Mouse (Mus musculus): ENCODE results near the gene Arpc1b. TPM values are rescaled to one million over a fixed set of nuclear protein-coding genes. Genes with fewer than 3 reads are reported as not detected.

Arpc1b gene
- total RNA-seq, 2 experiments from 2014 or later: 23.4 to 26.9 TPM

DNA sequence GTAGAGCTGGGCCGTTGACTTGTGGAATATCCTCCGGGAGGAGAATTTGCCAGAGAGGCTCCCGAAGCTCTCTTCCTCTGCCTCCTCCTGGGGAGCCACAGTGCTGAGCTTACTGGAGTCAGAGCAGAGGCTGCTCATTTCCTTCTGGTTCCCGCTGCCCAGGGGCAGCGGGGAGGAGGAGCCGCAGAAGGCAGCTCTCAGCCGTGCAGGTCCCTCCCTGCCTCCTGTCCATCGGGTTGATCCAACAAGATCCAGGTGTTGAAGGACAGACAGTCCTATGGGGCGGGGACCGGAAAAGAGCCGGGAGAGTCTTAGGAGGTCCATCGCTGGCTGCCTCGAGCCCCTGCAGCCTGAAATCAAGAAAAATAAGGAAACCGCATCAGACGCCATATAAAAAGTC is 51.2 kb downstream of the Arpc1b start:
- DNase-seq: no peak

DNA sequence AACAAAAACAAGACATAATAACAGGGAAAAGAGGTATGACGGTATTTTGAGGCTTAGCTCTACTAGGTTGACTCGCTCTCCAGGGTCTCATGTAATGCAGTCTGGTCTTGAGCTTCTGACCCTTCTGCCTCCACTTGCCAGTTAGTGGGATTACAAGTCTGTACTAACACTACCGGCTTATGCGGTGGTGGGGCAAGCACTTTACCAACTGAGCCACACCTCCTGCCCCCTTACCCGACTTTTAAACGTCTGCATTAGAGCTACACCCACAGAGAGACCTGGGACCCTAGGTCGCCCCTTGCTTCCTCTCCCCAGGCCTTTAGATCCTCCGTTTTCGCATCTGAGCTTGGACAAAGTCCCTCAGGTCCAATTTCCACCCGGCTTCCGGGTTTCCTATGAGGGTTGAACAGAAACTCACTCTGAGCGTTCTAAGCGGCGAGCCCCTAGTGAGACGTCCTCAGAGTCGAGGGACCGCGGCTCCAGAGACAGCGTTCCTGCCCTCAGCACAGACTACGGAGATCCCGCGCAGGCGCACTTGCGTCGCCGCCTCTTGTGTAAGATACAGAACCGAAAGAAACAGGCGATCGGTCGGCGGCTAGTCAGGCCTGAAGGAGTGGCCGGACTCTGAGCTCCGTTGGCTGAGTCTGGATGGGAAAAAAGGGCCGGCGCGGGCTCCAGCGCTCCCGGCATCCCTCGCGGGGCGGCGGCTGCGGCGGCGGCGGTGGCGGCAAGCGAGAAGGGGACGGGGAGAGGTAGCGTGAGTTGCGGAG is 52.7 kb downstream of the Arpc1b start, which contains the start of the genes Ptcd1 and Cpsf4:
Gene Ptcd1, minus strand, starts transcription at position 573 of the 770 bp plus-strand sequence.
Gene Cpsf4, plus strand, starts transcription at position 678 of the 770 bp plus-strand sequence.
- DNase-seq: peak; percentile 98 to 99

DNA sequence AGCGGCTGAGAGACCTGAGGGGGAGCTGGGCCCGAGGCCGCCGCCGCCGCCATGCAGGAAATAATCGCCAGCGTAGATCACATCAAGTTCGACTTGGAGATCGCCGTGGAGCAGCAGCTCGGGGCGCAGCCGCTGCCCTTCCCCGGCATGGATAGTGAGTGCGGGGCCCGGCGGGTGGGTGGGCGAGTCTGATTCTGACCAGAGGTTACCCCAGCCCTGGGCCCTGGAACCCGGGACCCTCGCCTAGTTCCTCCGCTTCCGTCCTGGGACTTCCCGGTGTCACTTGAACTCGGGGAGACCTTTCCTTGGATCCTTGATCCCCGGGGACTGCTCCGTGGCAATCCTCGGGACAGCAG is 53.3 kb downstream of the Arpc1b start:
- DNase-seq: no peak

DNA sequence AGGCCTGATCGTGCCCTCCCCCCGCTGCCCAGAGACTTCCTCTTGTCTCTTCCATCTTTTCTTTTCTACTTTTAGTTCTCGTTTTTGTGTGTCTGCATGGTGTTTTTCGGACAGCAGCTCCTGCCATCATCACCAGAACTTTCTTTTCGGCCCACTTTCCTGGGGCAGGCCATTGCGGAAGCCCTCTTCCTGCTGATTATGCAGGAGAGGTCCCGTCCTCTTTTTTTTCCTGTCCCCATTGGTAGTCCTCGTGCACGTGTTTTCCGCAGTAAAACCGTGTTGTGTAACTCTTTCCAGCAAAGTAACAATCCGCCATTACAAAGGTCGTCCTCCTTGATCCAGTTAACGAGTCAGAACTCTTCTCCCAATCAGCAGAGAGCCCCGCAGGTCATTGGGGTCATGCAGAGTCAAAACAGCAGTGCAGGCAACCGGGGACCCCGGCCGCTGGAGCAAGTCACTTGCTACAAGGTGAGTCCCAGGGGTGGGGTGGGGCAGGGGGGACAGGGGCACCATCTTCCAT is 64.5 kb downstream of the Arpc1b start:
- DNase-seq: no peak

Other genes with a start within 250 kb of the Arpc1b start
- gene Smurf1, start 148.4 kb upstream of the Arpc1b start, total RNA-seq (2021): 10 to 100 TPM; 28.7 to 29.9 TPM
- not detected for gene Gm4871, start 81.5 kb upstream of the Arpc1b start, total RNA-seq (2021)
- gene 1700018F24Rik, start 71.2 kb upstream of the Arpc1b start, total RNA-seq (2021): not detected
- gene Arpc1a, start 30.4 kb upstream of the Arpc1b start, total RNA-seq (2021): 100 to 1,000 TPM; 248 to 263 TPM
- gene Kpna7, start 30.2 kb upstream of the Arpc1b start, total RNA-seq (2021): not detected
- 10 to 100 TPM; 88.8 to 94.5 TPM for gene Pdap1, start 26.0 kb downstream of the Arpc1b start, total RNA-seq (2021)
- 10 to 100 TPM; 74.3 to 76.2 TPM for gene Bud31, start 26.1 kb downstream of the Arpc1b start, total RNA-seq (2021)
- 10 to 100 TPM; 23.6 to 24.7 TPM for gene Ptcd1, start 52.9 kb downstream of the Arpc1b start, total RNA-seq (2021)
- gene Cpsf4, start 53.0 kb downstream of the Arpc1b start, total RNA-seq (2021): 10 to 100 TPM; 23.0 to 23.4 TPM
- 100 to 1,000 TPM; 262 to 270 TPM for gene Atp5j2, start 77.8 kb downstream of the Arpc1b start, total RNA-seq (2021)
- gene Zkscan14, start 87.7 kb downstream of the Arpc1b start, total RNA-seq (2021): 10 to 100 TPM; 11.0 to 11.5 TPM
- 10 to 100 TPM; 10.8 to 11.4 TPM for gene Zkscan5, start 90.3 kb downstream of the Arpc1b start, total RNA-seq (2021)
- 10 to 100 TPM; 24.4 to 27.4 TPM for gene Zfp655, start 117.5 kb downstream of the Arpc1b start, total RNA-seq (2021)
- 10 to 100 TPM; 17.2 to 19.5 TPM for gene Zscan25, start 166.3 kb downstream of the Arpc1b start, total RNA-seq (2021)
- not detected for gene Cyp3a57, start 231.1 kb downstream of the Arpc1b start, total RNA-seq (2021)

All from layer of hippocampus, postnatal 36 days (tissue).